Mouse (Mus musculus): ENCODE results near the gene Ppp2r5a.
A peak's percentile ranks its signal among the peaks of the same experiment; 100 is the strongest.

The Ppp2r5a gene

DNA sequence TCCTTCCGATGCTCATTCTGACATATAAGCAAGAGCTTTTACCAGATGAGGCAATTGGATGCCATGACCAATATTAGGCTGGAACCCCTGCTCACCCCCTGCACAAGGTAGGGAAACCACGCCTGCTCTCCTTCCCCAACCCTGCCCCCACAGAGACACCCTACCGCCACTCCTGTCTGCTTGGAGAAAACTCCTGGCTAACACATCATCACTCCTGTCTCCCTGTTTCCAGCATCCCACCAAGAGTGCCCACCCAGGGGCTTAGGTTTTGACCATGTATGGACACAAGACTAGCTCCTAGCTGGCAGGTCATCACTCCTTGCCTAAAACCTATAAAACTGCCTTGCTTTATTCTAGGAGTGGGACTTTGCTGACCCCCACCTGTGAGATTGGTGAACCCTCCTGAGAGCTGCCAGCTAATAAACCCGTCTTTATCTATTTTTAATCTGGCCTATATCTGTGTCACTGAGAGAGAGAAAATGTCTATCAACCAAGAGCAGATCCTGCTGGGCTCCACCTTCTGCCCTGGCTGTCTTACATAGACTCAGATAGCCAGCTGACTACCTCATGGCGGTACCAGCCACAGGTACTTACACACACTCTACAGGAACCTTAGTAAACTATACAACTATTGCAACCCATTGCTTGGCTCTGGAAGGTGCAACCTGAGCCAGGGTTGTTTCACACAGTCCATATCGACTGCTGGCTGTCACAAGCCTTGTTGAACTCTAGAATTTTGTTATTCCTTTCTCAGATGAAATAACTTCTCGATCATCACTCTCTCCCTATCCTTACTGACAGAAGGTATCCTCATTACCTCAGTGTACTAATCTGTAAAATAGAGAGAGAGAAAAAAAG lies 78.1 kb downstream of the Ppp2r5a start:
- DNase-seq, result no peak

DNA sequence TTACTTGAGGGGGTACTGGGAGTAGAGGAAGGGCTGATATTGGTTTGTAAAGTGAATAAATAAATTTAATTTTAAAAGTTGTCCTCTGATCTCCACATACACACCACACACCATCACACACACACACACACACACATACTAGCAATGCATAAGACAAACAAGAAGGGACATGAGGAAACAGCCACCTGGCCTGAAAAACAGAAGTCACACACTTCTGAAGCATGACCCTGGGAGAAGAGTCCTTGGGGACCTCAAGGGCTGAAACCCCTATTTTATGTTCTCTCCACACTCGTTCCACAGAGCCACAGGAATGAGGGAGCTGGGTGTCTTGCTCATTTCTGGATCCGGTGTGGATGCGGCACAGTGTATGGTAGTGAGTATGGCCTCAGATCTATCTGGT lies 79.7 kb downstream of the Ppp2r5a start:
- DNase-seq, result no peak

GRCm38 (mm10) chr1:191318686-191319085 lies 84.4 kb downstream of the Ppp2r5a start:
- no peak for DNase-seq

DNA sequence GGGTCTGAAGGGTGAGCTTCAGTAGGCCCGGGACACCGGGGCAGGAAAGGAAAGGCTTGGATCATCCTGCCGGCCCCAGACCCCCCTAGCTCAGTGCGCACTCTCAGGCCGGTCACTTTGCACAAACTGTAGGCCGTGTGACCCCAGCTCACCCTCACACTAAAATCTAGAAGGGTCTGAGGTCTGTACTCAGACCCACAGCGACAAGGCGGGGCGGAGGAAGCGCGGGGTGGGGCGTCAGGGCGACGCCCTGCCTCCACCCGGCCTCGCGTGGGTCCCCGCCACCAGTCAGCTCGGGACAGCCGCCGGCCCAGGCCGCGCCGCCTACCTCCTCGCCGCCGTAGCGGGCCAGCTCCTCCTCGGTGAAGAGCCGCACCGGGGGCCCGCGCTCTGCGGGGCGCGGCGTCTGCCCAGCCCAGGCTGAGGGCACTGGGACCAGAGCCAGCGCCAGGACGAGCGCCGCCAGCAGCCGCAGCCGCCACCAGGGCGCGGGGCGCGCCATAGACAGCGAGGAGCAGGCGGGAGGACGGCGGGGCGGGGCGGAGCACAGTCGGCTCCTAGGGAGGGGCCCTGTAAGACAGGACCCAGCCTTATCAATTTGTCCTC lies 85.4 kb downstream of the Ppp2r5a start, which contains the start of gene Nenf:
TSS of gene Nenf (minus strand) at position 604 of the 606 bp plus-strand sequence.
- peak; percentile 63 to 64 for DNase-seq

- DNase-seq, result no peak
These were observed 86.3 kb downstream of the Ppp2r5a start for GRCm38 (mm10) chr1:191316818-191317217.

- DNase-seq, result no peak
These were observed 89.1 kb downstream of the Ppp2r5a start for GRCm38 (mm10) chr1:191313926-191314325.

- DNase-seq, result no peak
These were observed 89.9 kb downstream of the Ppp2r5a start for GRCm38 (mm10) chr1:191313158-191313557.

DNA sequence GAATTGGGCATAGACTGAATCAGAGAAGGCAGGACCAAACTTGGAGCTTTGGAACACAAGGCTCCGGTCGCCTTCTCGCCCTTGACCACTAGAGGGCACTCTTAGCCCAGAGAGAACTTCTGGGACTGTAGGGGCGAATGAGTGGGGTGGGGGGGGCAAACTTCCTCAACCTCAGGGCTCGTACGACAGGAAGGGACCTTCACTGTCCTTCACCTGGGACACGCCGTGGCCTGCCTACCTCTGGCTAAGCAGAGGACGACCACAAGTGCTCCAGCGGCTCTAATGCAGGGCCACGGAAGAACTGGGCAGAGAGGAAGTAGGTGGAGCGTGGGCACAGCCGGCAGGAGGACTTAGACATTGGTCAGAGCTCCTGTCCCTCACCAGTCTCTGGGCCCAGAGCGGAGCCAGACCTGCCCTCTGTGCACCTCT lies 90.5 kb downstream of the Ppp2r5a start:
- DNase-seq, result peak; percentile 49 to 57

GRCm38 (mm10) chr1:191311296-191311898 lies 91.7 kb downstream of the Ppp2r5a start:
- DNase-seq, result no peak

DNA sequence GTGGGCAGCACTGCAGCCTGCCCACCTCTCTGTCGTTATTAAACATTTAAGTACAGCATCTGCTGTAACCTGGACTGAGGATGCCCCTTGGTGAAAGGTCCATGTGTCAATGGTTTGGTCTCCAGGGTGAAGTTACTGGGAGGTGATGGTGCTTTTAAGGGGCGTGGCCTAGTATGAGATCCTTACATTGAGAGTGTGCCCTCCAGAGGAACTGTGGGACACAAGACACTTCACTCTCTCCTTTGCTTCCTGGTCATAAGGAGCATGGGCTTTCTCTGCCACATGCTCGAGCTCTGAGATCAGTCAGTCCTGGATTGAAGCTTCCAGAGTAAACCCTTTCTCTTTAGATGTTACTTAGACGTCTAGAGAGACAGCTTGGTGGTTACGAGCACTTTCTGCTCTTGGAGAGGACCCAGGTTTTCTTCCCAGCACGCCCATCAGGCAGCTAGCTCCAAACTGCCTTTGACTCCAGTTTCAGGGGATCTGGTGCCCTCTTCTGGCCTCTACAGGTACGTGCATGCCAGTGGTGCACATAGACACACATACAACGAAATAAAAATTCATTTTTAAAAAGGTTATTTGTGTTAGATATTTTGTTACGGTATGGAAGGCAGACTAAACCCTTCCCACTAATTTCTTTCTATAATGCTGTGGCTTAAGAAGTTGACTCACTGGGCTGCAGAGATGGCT lies 95.2 kb downstream of the Ppp2r5a start:
- no peak for DNase-seq

DNA sequence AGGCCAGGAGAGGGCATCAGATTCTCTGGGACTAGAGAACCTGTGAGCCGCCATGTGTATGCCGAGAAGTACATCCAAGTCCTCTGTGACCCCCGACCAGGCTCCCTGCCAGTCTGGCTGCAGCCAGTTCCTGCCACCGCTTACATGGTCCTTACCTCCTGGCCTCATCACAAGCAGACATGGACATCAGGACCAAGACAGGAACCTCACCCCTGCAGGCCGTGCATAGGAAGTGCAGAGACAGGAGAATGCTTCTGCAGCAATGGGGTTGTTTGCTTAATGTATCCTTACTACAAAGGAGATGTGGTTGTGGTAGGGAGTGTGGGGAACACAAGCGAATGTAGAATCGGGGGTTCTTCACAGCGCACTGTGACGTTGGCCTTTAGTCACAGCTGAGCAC lies 96.8 kb downstream of the Ppp2r5a start:
- DNase-seq, result no peak

DNA sequence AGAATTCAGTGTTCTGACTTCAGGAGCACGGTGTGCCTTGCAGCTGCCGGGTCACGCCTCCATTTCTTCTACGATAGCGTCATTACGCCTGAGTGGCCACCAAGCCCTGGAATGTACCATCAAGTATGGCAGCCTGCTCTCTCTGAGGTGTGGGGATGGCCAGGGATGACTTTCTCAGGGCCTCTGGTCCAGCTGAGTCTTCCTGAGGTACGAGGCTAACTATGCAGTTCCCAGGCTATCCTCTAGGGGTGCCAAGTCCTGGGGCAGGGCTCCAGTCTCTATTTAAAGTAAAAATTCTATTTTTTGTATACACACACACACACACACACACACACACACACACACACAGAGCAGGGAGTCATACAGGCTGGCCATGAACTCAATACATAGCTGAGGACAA lies 97.5 kb downstream of the Ppp2r5a start:
- no peak for DNase-seq

DNA sequence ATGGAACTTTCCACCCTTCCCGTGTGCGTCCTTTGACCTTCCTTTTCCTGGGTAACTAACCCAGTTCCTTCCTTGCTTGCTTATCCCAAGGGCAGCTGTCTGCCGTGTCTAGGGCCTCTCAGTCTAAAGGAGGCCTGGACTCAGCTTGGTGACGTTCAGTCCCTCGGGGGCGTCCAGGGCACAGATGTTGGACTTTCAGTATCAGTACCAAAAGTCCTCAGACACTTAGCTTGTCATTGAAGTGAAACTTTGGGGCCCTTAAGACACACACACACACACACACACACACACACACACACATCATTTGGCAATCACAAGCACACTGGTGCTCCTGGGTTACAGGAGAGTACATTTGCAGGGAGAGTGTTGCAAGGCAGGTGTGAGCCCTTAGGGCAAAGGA lies 98.9 kb downstream of the Ppp2r5a start:
- no peak for DNase-seq

- DNase-seq, result no peak
These were observed 99.3 kb downstream of the Ppp2r5a start for GRCm38 (mm10) chr1:191303736-191304135.
